Mouse (Mus musculus) lung, embryonic 14.5 days (tissue): Measurements from ENCODE around the gene Emx1. TPM values are rescaled to one million over a fixed set of nuclear protein-coding genes. Genes with fewer than 3 reads are reported as not detected.
A peak's percentile ranks its signal among the peaks of the same experiment; 100 is the strongest.

Source experiments
- ATAC-seq: fragments of 200-750 bp; cut with Nextera tagmentation; 2 replicates; pipeline ENCODE4 v1.8.0; 2017; ENCODE audit warnings: mild to moderate bottlenecking, moderate TSS enrichment, moderate library complexity; ENCODE audit not compliant: insufficient read depth
- DNase-seq: peaks from one replicate; pipeline ENCODE4 v3.0.0-alpha.2; 2015
- H3K27ac ChIP-seq: fragments of 300-500 bp; sonication (generic); 2 replicates; pipeline ENCODE4 v1.5.1; 2014; ENCODE audit warnings: low read depth, mild to moderate bottlenecking, moderate library complexity
- H3K27me3 ChIP-seq: fragments of 300-500 bp; sonication (generic); 2 replicates; pipeline ENCODE4 v1.6.1; 2014; ENCODE audit warnings: low read length, control low read depth; ENCODE audit not compliant: insufficient read depth
- H3K36me3 ChIP-seq: fragments of 300-500 bp; sonication (generic); 2 replicates; pipeline ENCODE4 v1.6.1; 2014; ENCODE audit warnings: control low read depth; ENCODE audit not compliant: insufficient read depth
- H3K4me1 ChIP-seq: fragments of 300-500 bp; sonication (generic); 2 replicates; pipeline ENCODE4 v1.6.1; 2014; ENCODE audit warnings: antibody characterized with exemption, control low read depth; ENCODE audit not compliant: insufficient read depth
- H3K4me2 ChIP-seq: fragments of 300-500 bp; sonication (generic); 2 replicates; pipeline ENCODE4 v1.6.1; 2014; ENCODE audit warnings: mild to moderate bottlenecking
- H3K4me3 ChIP-seq: fragments of 300-500 bp; sonication (generic); 2 replicates; pipeline ENCODE4 v1.5.1; 2014; ENCODE audit warnings: low read depth, low read length
- H3K9ac ChIP-seq: fragments of 300-500 bp; sonication (generic); 2 replicates; pipeline ENCODE4 v1.6.1; 2014
- H3K9me3 ChIP-seq: fragments of 300-500 bp; sonication (generic); 2 replicates; pipeline ENCODE4 v1.6.1; 2016; ENCODE audit warnings: low read depth, low read length, control low read depth
- CTCF ChIP-seq: IDR thresholded peaks from 2 replicates; pipeline ENCODE4 v1.5.1; 2016; ENCODE audit warnings: antibody characterized with exemption, low read depth
- WGBS: fragments of 180-500 bp; shearing (Covaris S2); extraction: QIAGEN DNeasy Blood & Tissue Kit; methylation state at CpG from one replicate; pipeline ENCODE4 v1.1.7; 2014; 5-methylcytosine and 5-hydroxymethylcytosine counted together
- polyA plus RNA-seq: library from polyadenylated mRNA; unstranded; fragments of >200 nt; fragmentation: Nextera tagmentation; extraction: Ambion mirVana; gene quantifications from 2 replicates; pipeline ENCODE4 v1.2.1, GENCODE M21; 2014

The Emx1 gene
- polyA plus RNA-seq, 1 experiment from 2014 or later = not detected

DNA sequence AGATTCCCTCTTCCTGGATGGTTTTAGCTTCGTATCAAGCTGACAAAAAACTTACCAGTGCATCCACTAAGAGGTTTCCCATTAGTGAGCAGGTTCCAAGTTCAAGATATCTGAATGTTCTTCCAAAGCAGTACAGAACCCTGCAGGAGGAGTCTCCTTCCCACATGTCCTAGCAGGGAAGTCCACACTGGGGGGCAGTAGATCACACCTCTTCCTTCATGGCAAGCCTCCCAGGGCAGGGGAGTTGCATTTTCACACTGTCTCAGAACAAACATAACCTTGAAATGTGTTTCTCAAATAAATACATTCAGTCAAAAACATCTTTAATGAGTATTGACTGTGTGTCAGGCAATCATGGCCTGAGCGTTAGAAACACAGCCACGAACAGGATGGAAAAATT lies 7.7 kb upstream of the Emx1 start:
- Histone ChIP-seq H3K4me3 (no peak overlapping the region), H3K36me3 (no peaks in the 10 kb centered on the region), H3K27ac (no peak overlapping the region), H3K9ac (no peak overlapping the region), H3K27me3 (peaks cover 15% of the 10 kb centered on the region), H3K4me1 (no peaks in the 10 kb centered on the region), H3K4me2 (no peak overlapping the region), H3K9me3 (no peaks in the 10 kb centered on the region)
- no peak for DNase-seq
- TF ChIP-seq CTCF = peak; percentile 12; the same call in 1 of the 2 replicates
- WGBS = 60% methylated on average over 3 of the region's 3 CpGs
- ATAC-seq = no peak

DNA sequence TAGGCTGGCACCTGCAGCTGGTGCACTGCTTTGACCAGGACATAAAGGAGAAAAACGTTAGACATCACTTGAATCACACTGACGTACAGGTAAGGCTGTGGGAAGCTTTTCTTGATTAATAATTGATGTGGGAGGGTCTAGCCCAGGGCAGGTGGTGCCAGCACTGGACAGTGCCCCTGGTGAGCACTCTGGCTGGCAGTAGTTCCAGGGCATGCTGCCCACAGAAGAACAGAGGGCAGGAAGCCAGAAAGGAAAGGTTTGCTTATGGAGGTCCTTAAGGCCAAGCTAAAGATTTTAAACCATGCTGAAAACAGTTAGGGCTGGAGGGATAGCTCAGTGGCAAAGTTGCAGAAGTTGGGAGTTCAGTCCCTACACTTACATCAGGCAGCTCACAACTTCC lies 7.2 kb upstream of the Emx1 start:
- DNase-seq (no peak), ATAC-seq (no peak)
- Histone ChIP-seq H3K4me3 (no peak overlapping the region), H3K9me3 (no peaks in the 10 kb centered on the region), H3K27me3 (peaks cover 17% of the 10 kb centered on the region), H3K9ac (no peak overlapping the region), H3K4me1 (no peaks in the 10 kb centered on the region), H3K36me3 (no peaks in the 10 kb centered on the region), H3K27ac (no peak overlapping the region), H3K4me2 (no peak overlapping the region)
- TF ChIP-seq CTCF = no peak
- 45% methylated on average over 2 of the region's 2 CpGs for WGBS

GRCm38 (mm10) chr6:85183951-85184350 lies 3.3 kb upstream of the Emx1 start:
- no peaks in the 10 kb centered on the region for H3K36me3 ChIP-seq
- H3K27me3 ChIP-seq = peaks cover 55% of the 10 kb centered on the region
- H3K4me2 ChIP-seq = no peak overlapping the region
- H3K9me3 ChIP-seq = no peaks in the 10 kb centered on the region
- WGBS = 46% methylated on average over 3 of the region's 3 CpGs
- no peak for DNase-seq
- H3K9ac ChIP-seq = no peak overlapping the region
- H3K4me1 ChIP-seq = 0 out of 2 replicates have a peak, but pooled peaks cover 3% of the 10 kb centered on the region
- no peak overlapping the region for H3K4me3 ChIP-seq
- no peak overlapping the region for H3K27ac ChIP-seq
- ATAC-seq = no peak
- no peak for TF ChIP-seq CTCF

DNA sequence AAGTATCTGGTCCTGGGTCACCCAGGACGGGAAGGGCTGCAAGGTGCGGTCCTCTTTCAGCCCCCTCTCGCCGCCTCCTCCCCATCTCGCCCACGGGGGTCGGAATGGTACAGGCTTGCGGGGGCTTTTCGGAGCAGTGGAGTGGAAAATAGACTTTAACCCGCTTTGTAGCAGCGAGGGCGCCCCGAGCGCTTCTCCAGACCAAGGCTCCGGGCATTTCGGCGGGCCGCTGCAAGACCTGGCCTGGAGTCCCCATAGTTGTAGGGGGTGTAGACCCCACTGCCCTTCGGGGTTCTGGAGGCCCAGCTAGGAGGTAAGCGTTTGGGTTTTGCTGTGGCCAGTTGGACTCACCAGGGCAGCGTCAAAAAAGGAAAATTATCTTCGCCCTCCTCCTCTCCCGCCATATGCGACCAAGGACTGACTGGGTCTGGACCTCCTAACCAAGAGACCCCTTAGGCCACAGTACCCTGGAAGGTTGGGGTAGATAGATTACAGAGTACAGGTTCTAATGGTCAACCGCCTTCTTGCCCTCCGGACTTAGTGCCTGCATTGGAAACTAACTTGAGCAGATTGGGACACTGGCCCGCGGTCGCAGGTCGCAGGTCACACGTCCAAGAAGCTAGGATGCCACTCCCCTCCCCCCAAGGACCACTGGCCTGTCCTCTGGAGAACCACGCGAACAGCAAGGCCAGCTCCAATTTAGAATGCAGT lies 1.1 kb upstream of the Emx1 start:
- peaks cover 78% of the 10 kb centered on the region for H3K27me3 ChIP-seq
- H3K9ac ChIP-seq = no peak overlapping the region
- 3% methylated on average over 33 of the region's 33 CpGs for WGBS

DNA sequence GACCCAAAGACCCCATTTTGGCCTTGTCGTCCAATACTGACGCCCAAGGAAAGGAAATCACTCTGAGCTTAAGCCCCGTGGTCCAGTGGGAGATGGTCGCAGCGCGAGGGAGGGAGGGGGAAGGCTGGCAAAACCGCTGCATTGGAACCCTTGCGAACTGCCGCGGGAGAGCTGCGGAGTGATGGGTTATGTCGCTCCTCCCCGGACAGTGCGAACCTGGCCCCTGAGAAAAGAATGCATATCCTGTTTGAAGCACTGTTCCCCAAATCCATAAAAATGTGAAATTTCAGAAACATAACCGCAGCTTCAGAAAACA lies 536 bp upstream of the Emx1 start:
- H3K36me3 ChIP-seq = no peaks in the 10 kb centered on the region
- no peak for TF ChIP-seq CTCF
- DNase-seq = no peak
- no peak overlapping the region for H3K9ac ChIP-seq
- H3K4me3 ChIP-seq = no peak overlapping the region
- H3K9me3 ChIP-seq = no peaks in the 10 kb centered on the region
- peaks cover 3% of the 10 kb centered on the region; the same call in 1 of the 2 replicates for H3K4me1 ChIP-seq
- no peak overlapping the region for H3K27ac ChIP-seq
- peak overlapping the region; percentile 70; the same call in 1 of the 2 replicates for H3K4me2 ChIP-seq
- peaks cover 83% of the 10 kb centered on the region for H3K27me3 ChIP-seq
- ATAC-seq = no peak
- 1% methylated on average over 15 of the region's 15 CpGs for WGBS

More for the DNA sequence above, 1.1 kb upstream of the Emx1 start:
- Histone ChIP-seq H3K4me1 (peaks cover 3% of the 10 kb centered on the region; the same call in 1 of the 2 replicates), H3K27ac (no peak overlapping the region), H3K36me3 (no peaks in the 10 kb centered on the region), H3K4me3 (peak overlapping the region; percentile 21), H3K9me3 (no peaks in the 10 kb centered on the region), H3K4me2 (peak overlapping the region; percentile 49)
- DNase-seq (no peak), ATAC-seq (no peak)
- TF ChIP-seq CTCF = no peak

DNA sequence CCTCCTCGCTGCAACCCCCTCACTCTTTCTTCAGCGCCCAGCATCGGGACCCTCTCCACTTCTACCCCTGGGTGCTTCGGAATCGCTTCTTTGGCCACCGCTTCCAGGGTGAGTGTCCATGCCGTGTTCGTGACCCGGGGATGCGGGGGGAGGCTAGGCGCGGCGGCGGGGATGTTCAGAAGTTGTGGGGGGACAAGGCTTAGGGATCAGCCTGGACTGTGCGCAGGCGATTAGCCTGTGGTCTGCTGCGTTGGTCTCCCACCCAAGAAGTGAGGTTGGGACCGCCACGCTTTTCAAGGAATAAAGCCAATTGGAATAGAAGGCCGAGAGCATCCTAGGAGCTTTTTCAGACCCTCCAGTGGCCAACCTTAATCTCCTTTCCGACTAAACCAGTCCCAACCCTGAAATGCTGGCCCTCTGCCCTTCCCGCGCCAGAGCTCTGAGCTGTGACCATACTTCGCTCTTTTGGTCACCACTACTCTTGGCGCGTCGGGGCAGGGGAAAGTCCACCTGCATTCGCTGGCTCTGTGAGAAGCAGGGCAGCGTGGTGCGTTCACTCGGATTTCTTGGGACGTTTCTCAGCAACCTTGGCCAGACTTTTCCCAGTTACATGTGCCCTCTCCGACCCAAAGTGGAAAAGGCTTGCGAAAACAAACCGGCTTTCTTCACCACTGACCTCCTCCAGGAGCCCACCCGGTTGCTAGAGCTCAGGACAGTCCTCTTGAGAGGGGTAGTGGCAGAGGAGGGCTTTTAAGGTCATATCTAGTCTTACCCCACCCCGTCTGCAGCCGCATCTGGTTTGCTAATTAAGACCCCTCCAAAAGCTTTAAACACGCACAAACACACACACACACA lies 1.2 kb downstream of the Emx1 start:
- Histone ChIP-seq H3K27me3 (peaks cover 96% of the 10 kb centered on the region), H3K4me2 (peak overlapping the region; percentile 70), H3K36me3 (no peaks in the 10 kb centered on the region), H3K4me3 (peak overlapping the region; percentile 40), H3K4me1 (peaks cover 3% of the 10 kb centered on the region; the same call in 1 of the 2 replicates), H3K27ac (no peak overlapping the region), H3K9me3 (no peaks in the 10 kb centered on the region), H3K9ac (no peak overlapping the region)
- no peak for ATAC-seq
- under 1% methylated on average over 39 of the region's 39 CpGs for WGBS
- no peak for DNase-seq
- no peak for TF ChIP-seq CTCF

DNA sequence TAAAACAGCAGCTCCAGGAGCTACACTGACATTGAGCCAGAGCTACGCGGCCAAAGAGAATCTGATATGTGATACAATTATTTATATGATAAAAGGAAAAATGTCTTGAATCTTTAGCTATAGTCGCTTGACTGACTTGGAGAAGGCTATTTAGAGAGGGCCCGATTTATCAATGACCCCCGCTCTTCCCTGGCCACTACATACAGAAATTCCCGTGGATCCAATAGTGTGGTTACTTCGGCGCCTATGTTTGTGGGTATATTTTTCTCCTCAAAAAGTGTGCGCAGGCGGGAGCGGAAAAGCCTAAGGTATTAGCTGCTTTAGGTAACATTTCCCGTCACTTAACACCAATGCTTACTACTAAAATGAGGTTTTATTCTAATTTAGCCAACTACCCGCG lies 2.1 kb downstream of the Emx1 start:
- Histone ChIP-seq H3K27me3 (peaks cover 97% of the 10 kb centered on the region), H3K27ac (no peak overlapping the region), H3K4me3 (peak overlapping the region; percentile 36; the same call in 1 of the 2 replicates), H3K4me1 (peaks cover 3% of the 10 kb centered on the region; the same call in 1 of the 2 replicates), H3K36me3 (no peaks in the 10 kb centered on the region), H3K9ac (no peak overlapping the region), H3K4me2 (no peak overlapping the region; the same call in 1 of the 2 replicates), H3K9me3 (no peaks in the 10 kb centered on the region)
- 6% methylated on average over 14 of the region's 14 CpGs for WGBS
- DNase-seq = no peak
- no peak for TF ChIP-seq CTCF
- no peak for ATAC-seq
